Mouse (Mus musculus): Measurements from ENCODE around the gene Kpna1.
"Not testable (repeated sequence)": the region's sequence is repeated elsewhere in the genome, so short reads cannot be mapped to it uniquely, and the experiment has no call there.

Gene Kpna1

DNA sequence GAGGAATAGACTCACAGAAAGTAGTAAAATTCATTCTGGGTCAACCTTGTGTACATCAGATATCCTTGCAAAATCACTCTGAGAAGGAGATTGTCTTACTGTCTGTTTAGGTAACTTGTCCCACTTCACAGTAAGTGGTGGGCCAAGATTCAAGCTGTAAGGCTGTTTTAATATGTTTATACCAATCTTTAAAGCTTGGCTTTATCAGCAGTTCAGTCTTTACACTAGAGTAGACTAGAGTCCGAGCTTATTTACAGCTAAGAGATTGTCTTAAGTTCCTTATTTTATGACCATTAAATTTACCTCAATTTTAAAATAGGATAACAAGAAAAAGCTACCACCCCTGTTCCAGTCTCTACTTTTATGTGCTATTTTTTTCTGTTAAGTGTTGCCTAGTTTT lies 9.4 kb downstream of the Kpna1 start:
- no peak for DNase-seq (ENCODE audit: low spot score in 2 of 2)

GRCm38 (mm10) chr16:35992391-35992790 lies 13.8 kb downstream of the Kpna1 start:
- DNase-seq (ENCODE audit: low spot score in 2 of 2) = no peak

DNA sequence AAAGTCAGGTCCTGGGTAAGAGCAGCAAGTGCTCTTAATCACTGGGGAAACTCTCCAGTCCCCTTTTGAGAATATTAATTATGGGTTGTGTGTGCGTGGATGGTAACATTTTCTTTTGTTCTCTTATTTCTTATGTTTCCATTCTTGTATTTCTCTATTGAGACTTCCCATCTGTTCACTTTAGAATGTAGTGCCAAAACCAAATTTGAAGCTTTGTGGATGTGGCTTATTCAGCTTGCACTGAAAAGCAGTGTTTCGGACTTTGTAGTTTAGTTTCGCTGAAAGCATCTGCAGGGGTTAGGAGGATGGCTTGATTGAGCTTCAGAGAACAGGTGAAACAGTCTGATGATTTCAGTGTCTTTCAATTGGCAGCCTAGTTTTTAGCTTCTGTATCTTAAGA lies 14.8 kb downstream of the Kpna1 start:
- DNase-seq (ENCODE audit: low spot score in 2 of 2) = no peak

- DNase-seq (ENCODE audit: low spot score in 2 of 2) = not testable (repeated sequence)
Measured at GRCm38 (mm10) chr16:35998852-35999251, 20.3 kb downstream of the Kpna1 start.

DNA sequence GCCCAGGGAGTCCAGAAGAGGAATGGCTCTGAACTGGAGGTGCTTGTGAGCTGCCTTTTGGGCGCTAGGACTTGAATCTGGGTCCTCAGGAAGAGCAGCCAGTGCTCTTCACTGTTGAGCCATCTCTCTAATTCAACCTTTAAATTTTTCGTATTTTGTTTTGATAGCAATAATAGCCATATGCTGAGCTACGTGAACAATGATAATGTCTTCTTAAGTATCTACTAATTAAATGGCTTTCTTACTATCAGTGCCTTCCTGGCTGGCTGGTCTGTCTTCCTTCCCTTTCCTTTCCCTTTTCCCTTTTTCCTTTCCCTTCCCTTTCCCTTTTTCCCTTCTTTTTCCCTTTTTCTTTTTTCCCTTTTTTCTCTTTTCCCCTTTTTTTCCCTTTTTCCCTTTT lies 29.8 kb downstream of the Kpna1 start:
- no peak for DNase-seq (ENCODE audit: low spot score in 2 of 2)

DNA sequence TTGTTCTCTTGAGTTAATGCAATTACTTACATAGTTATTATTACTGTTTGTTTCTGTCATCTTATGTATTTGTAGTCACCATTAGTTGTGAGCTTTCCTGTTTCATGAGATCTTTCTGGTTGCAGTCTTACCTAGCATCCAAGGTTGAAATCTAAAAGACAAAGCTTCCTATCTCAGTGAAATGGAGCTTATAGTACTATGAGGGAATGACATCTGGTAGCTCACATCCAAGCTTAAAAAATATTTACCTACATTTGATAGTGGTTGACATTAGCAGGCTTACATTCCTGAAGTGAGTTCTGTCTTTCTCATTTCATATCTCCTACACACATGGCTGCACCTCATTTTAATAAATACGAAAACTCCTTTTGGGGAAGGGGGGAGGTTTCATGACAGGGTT lies 37.8 kb downstream of the Kpna1 start:
- no peak for DNase-seq (ENCODE audit: low spot score in 2 of 2)

DNA sequence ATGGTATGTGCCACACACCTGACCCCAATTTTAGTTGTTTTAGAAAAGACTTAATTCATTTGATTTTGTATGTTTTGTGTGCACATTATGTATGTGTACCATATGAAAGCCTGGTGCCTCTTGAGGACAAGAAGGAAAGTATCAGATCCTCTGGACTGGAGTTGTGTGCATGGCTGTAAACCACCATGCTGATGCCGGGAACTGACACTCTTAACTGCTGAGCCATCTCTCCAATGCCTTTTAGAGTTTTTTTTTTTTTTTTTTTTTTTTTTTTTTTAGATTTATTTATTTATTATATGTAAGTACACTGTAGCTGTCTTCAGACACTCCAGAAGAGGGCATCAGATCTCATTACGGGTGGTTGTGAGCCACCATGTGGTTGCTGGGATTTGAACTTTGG lies 49.6 kb downstream of the Kpna1 start:
- not testable (repeated sequence) for DNase-seq (ENCODE audit: low spot score in 2 of 2)

- peak; percentile 87 to 89 for DNase-seq (ENCODE audit: low spot score in 2 of 2)
Measured at GRCm38 (mm10) chr16:36040640-36041624, 62.4 kb downstream of the Kpna1 start, which contains the start of gene Wdr5b. Gene Wdr5b (plus strand): TSS chr16:36041190.

DNA sequence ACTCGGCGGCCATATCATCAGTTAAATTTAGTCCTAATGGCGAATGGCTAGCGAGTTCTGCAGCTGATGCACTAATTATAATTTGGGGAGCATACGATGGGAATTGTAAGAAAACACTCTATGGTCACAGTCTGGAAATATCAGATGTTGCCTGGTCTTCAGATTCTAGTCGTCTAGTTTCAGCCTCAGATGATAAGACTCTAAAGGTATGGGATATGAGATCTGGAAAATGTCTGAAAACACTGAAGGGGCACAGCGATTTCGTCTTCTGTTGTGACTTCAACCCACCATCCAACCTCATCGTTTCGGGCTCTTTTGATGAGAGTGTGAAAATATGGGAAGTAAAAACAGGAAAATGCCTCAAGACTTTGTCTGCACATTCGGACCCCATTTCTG lies 63.1 kb downstream of the Kpna1 start:
- no peak for DNase-seq (ENCODE audit: low spot score in 2 of 2)

GRCm38 (mm10) chr16:36043073-36043472 lies 64.5 kb downstream of the Kpna1 start:
- DNase-seq (ENCODE audit: low spot score in 2 of 2) = no peak

DNA sequence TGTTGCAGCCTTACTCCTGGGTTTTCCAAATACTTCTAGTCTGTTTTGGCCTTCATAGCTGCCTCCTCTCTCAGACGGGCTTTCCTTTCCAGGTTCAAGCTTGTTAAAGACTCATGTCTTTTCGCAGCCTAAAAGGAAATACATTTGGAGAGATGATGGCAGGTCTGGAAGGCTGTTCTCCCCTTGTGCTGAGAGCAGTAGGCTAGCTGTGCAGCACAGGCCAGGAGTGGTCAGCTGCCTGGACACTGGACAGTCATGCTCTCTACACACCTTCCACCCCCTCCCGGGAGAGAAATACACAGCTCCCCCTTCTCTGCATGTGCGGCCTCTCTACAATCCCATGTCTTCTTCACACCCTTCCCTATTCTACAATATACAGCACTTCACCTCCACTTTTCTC lies 65.4 kb downstream of the Kpna1 start:
- no peak for DNase-seq (ENCODE audit: low spot score in 2 of 2)

DNA sequence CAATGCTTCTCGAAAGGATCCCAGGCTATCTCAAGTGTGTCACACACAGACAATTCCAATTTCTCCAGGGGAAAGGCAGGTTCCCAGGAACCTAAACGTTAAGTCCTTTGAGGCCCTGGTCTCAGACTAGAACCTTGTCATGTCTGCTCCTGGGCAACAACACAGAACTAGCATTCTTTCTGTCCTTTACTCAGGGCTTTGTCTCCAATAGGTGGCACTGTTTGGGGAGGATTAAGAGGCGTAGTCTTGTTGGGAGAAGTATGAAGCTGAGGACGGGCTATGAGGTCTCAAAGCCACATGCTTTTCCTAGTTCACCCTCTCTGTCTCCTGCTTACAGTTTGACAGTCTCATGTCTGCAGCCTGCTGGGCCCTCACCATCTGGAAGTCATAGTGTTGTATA lies 69.0 kb downstream of the Kpna1 start:
- no peak for DNase-seq (ENCODE audit: low spot score in 2 of 2)

GRCm38 (mm10) chr16:36051491-36051890 lies 72.9 kb downstream of the Kpna1 start:
- no peak for DNase-seq (ENCODE audit: low spot score in 2 of 2)

GRCm38 (mm10) chr16:36053524-36054275 lies 75.2 kb downstream of the Kpna1 start:
- DNase-seq (ENCODE audit: low spot score in 2 of 2) = no peak

GRCm38 (mm10) chr16:36054920-36055319 lies 76.4 kb downstream of the Kpna1 start:
- no peak for DNase-seq (ENCODE audit: low spot score in 2 of 2)

GRCm38 (mm10) chr16:36056416-36056815 lies 77.9 kb downstream of the Kpna1 start:
- DNase-seq (ENCODE audit: low spot score in 2 of 2) = no peak

DNA sequence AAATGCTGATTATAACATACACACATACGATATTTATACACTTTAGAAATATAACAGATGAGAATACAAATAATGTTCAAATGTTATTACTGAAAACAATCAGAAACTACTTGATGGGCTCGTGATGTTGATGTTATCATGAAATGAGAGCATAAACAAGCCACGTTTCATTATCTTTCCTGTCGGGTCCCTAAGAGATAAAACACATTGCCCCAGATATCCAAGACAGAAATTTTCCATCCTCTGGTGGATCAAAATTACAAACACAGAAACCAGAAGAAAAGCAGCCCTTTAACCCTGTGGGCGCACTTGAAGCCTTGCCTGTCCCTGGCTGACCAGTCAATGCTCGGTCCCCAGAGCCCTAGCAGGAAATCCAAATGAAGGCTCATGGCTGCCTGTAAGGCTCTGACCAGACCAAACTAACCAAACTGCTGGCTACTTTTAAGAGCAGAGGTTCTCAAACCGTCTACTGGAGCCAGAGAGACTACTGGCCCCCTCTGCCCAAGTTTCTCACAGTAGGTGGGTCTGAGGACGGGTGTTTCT lies 79.5 kb downstream of the Kpna1 start:
- no peak for DNase-seq (ENCODE audit: low spot score in 2 of 2)

GRCm38 (mm10) chr16:36062534-36062933 lies 84.0 kb downstream of the Kpna1 start:
- DNase-seq (ENCODE audit: low spot score in 2 of 2) = not testable (repeated sequence)

GRCm38 (mm10) chr16:36063315-36063714 lies 84.8 kb downstream of the Kpna1 start:
- no peak for DNase-seq (ENCODE audit: low spot score in 2 of 2)

- no peak for DNase-seq (ENCODE audit: low spot score in 2 of 2)
Measured at GRCm38 (mm10) chr16:36064904-36065303, 86.4 kb downstream of the Kpna1 start.

- DNase-seq (ENCODE audit: low spot score in 2 of 2) = no peak
Measured at GRCm38 (mm10) chr16:36067694-36068093, 89.1 kb downstream of the Kpna1 start.

DNA sequence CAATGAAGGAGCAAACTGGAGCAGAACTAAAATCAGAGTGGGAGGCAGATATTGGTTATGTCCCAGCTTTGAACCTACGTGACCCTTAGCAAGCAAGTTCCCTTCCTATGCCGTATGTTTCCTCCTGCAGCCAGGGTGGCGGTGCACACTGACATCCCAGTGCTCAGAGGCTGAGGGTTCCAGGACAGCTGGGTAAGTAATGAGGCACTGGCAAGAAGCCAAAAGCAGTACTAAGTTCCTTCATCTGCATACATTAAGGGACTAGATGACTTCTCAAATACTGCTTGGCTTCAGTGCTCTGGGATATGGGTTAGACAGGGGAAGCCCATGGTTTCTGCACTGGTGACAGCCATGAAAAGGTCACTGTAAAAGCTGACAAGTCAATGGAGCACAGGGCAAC lies 89.8 kb downstream of the Kpna1 start:
- no peak for DNase-seq (ENCODE audit: low spot score in 2 of 2)

Measured in thymus, postnatal 10 days (tissue).